Mouse (Mus musculus) forebrain, embryonic 11.5 days (tissue): ENCODE results near the gene Dld. TPM values are rescaled to one million over a fixed set of nuclear protein-coding genes. Genes with fewer than 3 reads are reported as not detected.

Experiments used
- ATAC-seq: fragments of 200-750 bp; cut with Nextera tagmentation; replicated peaks from 2 replicates; pipeline ENCODE4 v1.8.0; 2017; ENCODE audit warnings: moderate TSS enrichment; ENCODE audit not compliant: low FRiP score
- DNase-seq: peaks from one replicate; pipeline ENCODE4 v3.0.0-alpha.2; 2017; ENCODE audit warnings: low spot score
- H3K27ac ChIP-seq: fragments of 300-500 bp; sonication (generic); 2 replicates; pipeline ENCODE4 v1.5.1; 2014; ENCODE audit warnings: low read depth, low read length
- H3K27me3 ChIP-seq: fragments of 300-500 bp; sonication (generic); 2 replicates; pipeline ENCODE4 v1.6.1; 2014; ENCODE audit warnings: mild to moderate bottlenecking, low read length, mixed read lengths; ENCODE audit not compliant: control insufficient read depth, insufficient read depth
- H3K36me3 ChIP-seq: fragments of 300-500 bp; sonication (generic); 2 replicates; pipeline ENCODE4 v1.6.1; 2014; ENCODE audit warnings: mild to moderate bottlenecking, low read length, moderate library complexity, mixed read lengths; ENCODE audit not compliant: control insufficient read depth, insufficient read depth
- H3K4me1 ChIP-seq: fragments of 300-500 bp; sonication (generic); replicated peaks from 2 replicates; pipeline ENCODE4 v1.6.1; 2014; ENCODE audit warnings: low read length, mixed read lengths; ENCODE audit not compliant: control insufficient read depth, insufficient read depth
- H3K4me2 ChIP-seq: fragments of 300-500 bp; sonication (generic); 2 replicates; pipeline ENCODE4 v1.6.1; 2014; ENCODE audit warnings: low read depth, mild to moderate bottlenecking, low read length, moderate library complexity, mixed read lengths; ENCODE audit not compliant: severe bottlenecking
- H3K4me3 ChIP-seq: fragments of 300-500 bp; sonication (generic); 2 replicates; pipeline ENCODE4 v1.5.1; 2014; ENCODE audit warnings: low read depth, low read length
- H3K9ac ChIP-seq: fragments of 300-500 bp; sonication (generic); 2 replicates; pipeline ENCODE4 v1.6.1; 2014; ENCODE audit warnings: low read length
- H3K9me3 ChIP-seq: fragments of 300-500 bp; sonication (generic); 2 replicates; pipeline ENCODE4 v1.6.1; 2016; ENCODE audit warnings: low read length, mixed read lengths; ENCODE audit not compliant: control insufficient read depth
- WGBS: fragments of 180-500 bp; shearing (Covaris S2); extraction: QIAGEN DNeasy Blood & Tissue Kit; methylation state at CpG from one replicate; pipeline ENCODE4 v1.1.7; 2014; 5-methylcytosine and 5-hydroxymethylcytosine counted together
- polyA plus RNA-seq: library from polyadenylated mRNA; unstranded; fragments of >200 nt; fragmentation: Nextera tagmentation; extraction: Ambion mirVana; gene quantifications from 2 replicates; pipeline ENCODE4 v1.2.1, GENCODE M21; 2014

Dld gene
- polyA plus RNA-seq, 1 experiment from 2014 or later, result 142 TPM

GRCm38 (mm10) chr12:31302766-31303511 is 48.3 kb downstream of the Dld start:
- Histone ChIP-seq H3K36me3 (no peaks in the 10 kb centered on the region), H3K9ac (no peak overlapping the region), H3K9me3 (no peaks in the 10 kb centered on the region), H3K27ac (no peak overlapping the region), H3K27me3 (no peaks in the 10 kb centered on the region), H3K4me2 (no peak overlapping the region), H3K4me3 (no peak overlapping the region), H3K4me1 (no peaks in the 10 kb centered on the region)
- DNase-seq, result no peak
- ATAC-seq, result no peak
- WGBS, result 87% methylated on average over 16 of the region's 16 CpGs

DNA sequence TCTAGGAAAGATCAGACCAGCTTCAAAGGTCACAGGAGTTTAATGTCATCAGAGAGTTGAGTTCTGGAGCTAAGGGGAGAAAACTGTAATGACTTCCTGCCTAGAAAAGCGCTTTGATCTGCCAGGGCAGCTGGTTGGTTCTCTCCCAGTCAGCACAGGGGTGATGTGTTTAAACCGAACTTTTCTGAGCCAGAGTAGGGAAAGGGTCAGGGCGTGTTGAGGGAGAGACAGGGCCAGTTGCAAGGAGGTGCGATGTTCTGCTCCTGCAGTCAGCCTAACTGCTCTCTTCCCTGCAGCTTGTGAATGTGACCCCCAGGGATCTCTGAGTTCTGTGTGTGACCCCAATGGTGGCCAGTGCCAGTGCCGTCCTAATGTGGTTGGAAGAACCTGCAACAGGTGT is 49.0 kb downstream of the Dld start:
- DNase-seq (no peak), ATAC-seq (no peak)
- Histone ChIP-seq H3K27me3 (no peaks in the 10 kb centered on the region), H3K27ac (no peak overlapping the region), H3K9me3 (no peaks in the 10 kb centered on the region), H3K4me3 (no peak overlapping the region), H3K36me3 (no peaks in the 10 kb centered on the region), H3K4me2 (no peak overlapping the region), H3K4me1 (no peaks in the 10 kb centered on the region), H3K9ac (no peak overlapping the region)
- WGBS, result 80% methylated on average over 5 of the region's 5 CpGs

GRCm38 (mm10) chr12:31300276-31300675 is 51.0 kb downstream of the Dld start:
- Histone ChIP-seq H3K27me3 (no peaks in the 10 kb centered on the region), H3K9me3 (no peaks in the 10 kb centered on the region), H3K4me1 (no peaks in the 10 kb centered on the region), H3K36me3 (no peaks in the 10 kb centered on the region), H3K27ac (no peak overlapping the region), H3K9ac (no peak overlapping the region), H3K4me3 (no peak overlapping the region), H3K4me2 (no peak overlapping the region)
- WGBS, result 91% methylated on average over 9 of the region's 9 CpGs
- ATAC-seq, result no peak
- DNase-seq, result no peak

DNA sequence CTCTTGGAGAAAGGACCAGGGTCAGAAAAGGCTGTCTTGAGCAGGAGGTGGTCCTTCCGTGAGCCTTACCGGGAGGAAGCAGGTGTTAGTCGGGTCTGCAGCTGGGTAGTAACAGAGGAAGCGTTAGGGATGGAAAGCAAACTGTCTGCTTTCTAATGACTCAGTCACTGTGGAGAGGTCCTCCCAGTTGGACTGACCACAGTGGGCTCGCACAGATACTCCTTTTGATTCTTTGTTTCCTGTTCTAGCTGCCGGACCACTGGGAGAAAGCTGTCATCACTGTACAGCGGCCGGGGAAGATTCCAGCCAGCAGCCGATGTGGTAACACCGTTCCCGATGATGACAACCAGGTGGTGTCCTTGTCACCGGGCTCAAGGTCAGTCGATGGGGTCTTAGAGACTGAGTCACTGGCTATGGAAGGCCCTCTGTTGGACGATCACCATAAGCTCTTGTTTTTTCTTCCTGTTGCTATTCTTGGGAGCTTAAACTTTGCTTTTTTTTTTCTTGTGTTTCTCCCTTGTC is 51.5 kb downstream of the Dld start:
- no peaks in the 10 kb centered on the region for H3K4me1 ChIP-seq
- H3K9ac ChIP-seq, result no peak overlapping the region
- 91% methylated on average over 14 of the region's 14 CpGs for WGBS
- ATAC-seq (no peak), DNase-seq (no peak)
- no peak overlapping the region for H3K27ac ChIP-seq
- H3K36me3 ChIP-seq, result no peaks in the 10 kb centered on the region
- no peak overlapping the region for H3K4me3 ChIP-seq
- no peaks in the 10 kb centered on the region for H3K27me3 ChIP-seq
- H3K9me3 ChIP-seq, result no peaks in the 10 kb centered on the region
- no peak overlapping the region for H3K4me2 ChIP-seq

GRCm38 (mm10) chr12:31299126-31299525 is 52.1 kb downstream of the Dld start:
- Histone ChIP-seq H3K9me3 (no peaks in the 10 kb centered on the region), H3K4me3 (no peak overlapping the region), H3K27me3 (no peaks in the 10 kb centered on the region), H3K27ac (no peak overlapping the region), H3K4me2 (no peak overlapping the region), H3K9ac (no peak overlapping the region), H3K4me1 (no peaks in the 10 kb centered on the region), H3K36me3 (no peaks in the 10 kb centered on the region)
- 95% methylated on average over 3 of the region's 3 CpGs for WGBS
- no peak for DNase-seq
- no peak for ATAC-seq

DNA sequence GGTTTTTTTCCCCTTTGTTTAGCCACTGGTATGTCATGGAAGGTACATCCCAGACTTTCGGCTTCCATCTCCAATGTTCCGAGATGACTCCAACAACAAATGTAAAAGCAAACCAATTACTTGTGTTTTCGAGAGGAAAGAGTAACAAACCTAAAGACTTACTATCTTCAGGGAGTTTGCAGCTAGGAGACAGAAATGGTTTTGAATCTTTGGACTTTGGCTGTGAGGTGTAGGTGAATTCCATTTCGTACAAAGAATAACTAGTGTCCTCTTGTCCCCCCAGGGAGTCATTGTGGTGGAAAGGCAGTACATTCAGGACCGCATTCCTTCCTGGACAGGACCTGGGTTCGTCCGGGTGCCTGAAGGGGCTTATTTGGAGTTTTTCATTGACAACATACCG is 52.7 kb downstream of the Dld start:
- Histone ChIP-seq H3K36me3 (no peaks in the 10 kb centered on the region), H3K27ac (no peak overlapping the region), H3K4me2 (no peak overlapping the region), H3K9ac (no peak overlapping the region), H3K27me3 (no peaks in the 10 kb centered on the region), H3K4me3 (no peak overlapping the region), H3K4me1 (no peaks in the 10 kb centered on the region), H3K9me3 (no peaks in the 10 kb centered on the region)
- DNase-seq, result no peak
- ATAC-seq, result no peak
- 87% methylated on average over 8 of the region's 8 CpGs for whole genome bisulfite sequencing

GRCm38 (mm10) chr12:31298122-31298521 is 53.1 kb downstream of the Dld start:
- DNase-seq (no peak), ATAC-seq (no peak)
- Histone ChIP-seq H3K9me3 (no peaks in the 10 kb centered on the region), H3K4me2 (no peak overlapping the region), H3K4me1 (no peaks in the 10 kb centered on the region), H3K4me3 (no peak overlapping the region), H3K9ac (no peak overlapping the region), H3K27me3 (no peaks in the 10 kb centered on the region), H3K27ac (no peak overlapping the region), H3K36me3 (no peaks in the 10 kb centered on the region)
- 90% methylated on average over 4 of the region's 4 CpGs for WGBS

GRCm38 (mm10) chr12:31296097-31296496 is 55.2 kb downstream of the Dld start:
- H3K9me3 ChIP-seq, result no peaks in the 10 kb centered on the region
- no peaks in the 10 kb centered on the region for H3K27me3 ChIP-seq
- H3K4me1 ChIP-seq, result no peaks in the 10 kb centered on the region
- WGBS, result 73% methylated on average over 4 of the region's 4 CpGs
- no peak overlapping the region for H3K4me2 ChIP-seq
- no peak overlapping the region for H3K4me3 ChIP-seq
- DNase-seq (no peak), ATAC-seq (no peak)
- H3K9ac ChIP-seq, result no peak overlapping the region
- H3K36me3 ChIP-seq, result no peaks in the 10 kb centered on the region
- H3K27ac ChIP-seq, result no peak overlapping the region

- Histone ChIP-seq H3K4me3 (no peak overlapping the region), H3K9ac (no peak overlapping the region), H3K4me2 (no peak overlapping the region), H3K4me1 (no peaks in the 10 kb centered on the region), H3K27me3 (no peaks in the 10 kb centered on the region), H3K9me3 (no peaks in the 10 kb centered on the region), H3K36me3 (no peaks in the 10 kb centered on the region), H3K27ac (no peak overlapping the region)
- DNase-seq (no peak), ATAC-seq (no peak)
- 72% methylated on average over 3 of the region's 3 CpGs for WGBS
These were observed 55.7 kb downstream of the Dld start for GRCm38 (mm10) chr12:31295505-31295904.
